Mouse (Mus musculus) Patski (cell line): ENCODE measurements around the gene Mfsd5. TPM values are rescaled to one million over a fixed set of nuclear protein-coding genes. Genes with fewer than 3 reads are reported as not detected.

ENCODE experiments used
- ATAC-seq: fragments of 100-300 bp; one replicate; pipeline ENCODE4 v1.8.0; 2021
- CTCF ChIA-PET: fragments of 350-600 bp; sonication (Branson Sonifier 250); formaldehyde crosslinking; loops from one replicate; lab custom pipeline; 2022; ENCODE audit warnings: inconsistent platforms; lab: Charles Lee
- POLR2A ChIA-PET: fragments of 350-600 bp; sonication (Branson Sonifier 250); formaldehyde crosslinking; loops from one replicate; lab custom pipeline; 2022; ENCODE audit warnings: antibody characterized with exemption, inconsistent platforms; lab: Charles Lee
- DNase-seq: peaks from one replicate; pipeline ENCODE4 v3.0.0-alpha.2; 2011; ENCODE audit warnings: low read depth, low spot score
- H3K27me3 ChIP-seq: fragments of 371-371 bp; one replicate; pipeline ENCODE4 v1.5.1; 2021
- CTCF ChIP-seq: fragments of 100-300 bp; IDR thresholded peaks from one replicate; pipeline ENCODE4 v1.5.1; 2021
- in situ Hi-C: fragments of 300-500 bp; cut with MboI; formaldehyde crosslinking; loops from 3 replicates; pipeline ENCODE4 v1.11.1; 2018; ENCODE audit warnings: low pct_unique_long_range_greater_than_20kb, mixed read lengths
- polyA plus RNA-seq: library from polyadenylated mRNA; unstranded; gene quantifications from one replicate; pipeline ENCODE4 v1.2.3, GENCODE M21; 2021

Gene Mfsd5
- polyA plus RNA-seq, 1 experiment from 2014 or later, result 47.4 TPM

DNA sequence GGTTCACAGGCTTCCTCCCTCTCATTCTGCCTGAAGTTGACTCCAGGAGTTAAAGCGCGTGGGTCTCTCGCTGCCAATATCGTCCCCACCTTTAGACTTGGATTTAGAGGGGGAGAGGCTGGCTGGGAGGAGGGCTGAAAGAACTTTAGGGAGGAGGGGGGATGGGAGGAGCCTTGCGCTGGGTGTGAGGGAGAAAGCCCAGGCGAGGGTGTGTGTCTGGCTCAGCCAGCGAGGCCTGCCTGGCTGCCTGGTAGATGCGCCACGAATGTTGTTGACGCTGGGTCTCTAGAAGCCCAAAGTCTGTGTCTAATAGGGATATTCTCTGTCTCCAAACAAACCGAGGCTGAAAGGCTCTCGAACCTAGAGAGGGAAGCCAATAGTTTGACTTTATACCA is 21.2 kb upstream of the Mfsd5 start:
- in situ Hi-C loops, result no loop called here
- CTCF ChIA-PET, result no interaction called here
- H3K27me3 ChIP-seq, result no peaks in the 10 kb centered on the region
- no peak for TF ChIP-seq CTCF
- no peak for DNase-seq
- POLR2A ChIA-PET, result interaction anchor here (0.6 to 1.1 kb wide), 5 partner anchors 11 to 1118 kb away, joined by 3 to 4 read pairs (median 3); partner anchors contain the start of gene Pfdn5
- no peak for ATAC-seq

DNA sequence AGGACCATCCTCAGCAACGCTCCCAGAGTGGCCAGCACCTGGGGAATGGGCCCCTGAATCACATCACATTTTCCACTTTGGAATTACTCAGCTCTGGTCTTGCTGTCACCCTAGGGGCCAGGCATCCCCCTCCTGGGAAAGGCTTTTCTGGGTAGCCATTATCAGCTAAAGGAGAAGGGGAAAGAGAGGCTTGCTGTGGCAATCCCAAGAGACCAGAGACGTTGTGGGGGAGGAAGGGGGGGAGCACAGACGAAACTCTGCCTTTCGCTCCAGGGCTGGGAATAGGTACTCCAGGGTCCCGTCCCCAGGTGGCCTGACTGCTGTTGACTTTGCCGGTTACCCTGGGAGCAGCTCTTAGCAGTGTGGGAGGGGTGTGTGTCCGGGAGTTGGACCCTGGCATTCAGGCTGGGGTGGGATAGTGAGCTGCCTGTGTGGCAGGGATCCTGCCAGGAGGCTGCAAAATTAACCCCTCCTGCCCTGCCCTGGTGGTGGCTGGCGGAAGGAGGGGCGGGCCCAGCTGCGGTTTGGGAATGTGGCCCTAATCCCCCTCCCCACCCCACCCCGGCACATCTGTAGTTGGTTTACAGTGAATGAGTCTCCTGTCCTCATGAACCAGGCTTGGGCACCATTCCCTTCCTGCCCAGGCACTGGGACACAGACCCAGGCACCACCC is 20.5 kb upstream of the Mfsd5 start:
- ChIA-PET CTCF (no interaction called here), POLR2A (interaction anchor here (0.6 to 1.3 kb wide), 6 partner anchors 11 to 1118 kb away, joined by 3 to 4 read pairs (median 3); partner anchors contain the start of genes Csad and Pfdn5)
- DNase-seq (no peak), ATAC-seq (no peak)
- TF ChIP-seq CTCF, result no peak
- in situ Hi-C loops, result no loop called here
- no peaks in the 10 kb centered on the region for H3K27me3 ChIP-seq

DNA sequence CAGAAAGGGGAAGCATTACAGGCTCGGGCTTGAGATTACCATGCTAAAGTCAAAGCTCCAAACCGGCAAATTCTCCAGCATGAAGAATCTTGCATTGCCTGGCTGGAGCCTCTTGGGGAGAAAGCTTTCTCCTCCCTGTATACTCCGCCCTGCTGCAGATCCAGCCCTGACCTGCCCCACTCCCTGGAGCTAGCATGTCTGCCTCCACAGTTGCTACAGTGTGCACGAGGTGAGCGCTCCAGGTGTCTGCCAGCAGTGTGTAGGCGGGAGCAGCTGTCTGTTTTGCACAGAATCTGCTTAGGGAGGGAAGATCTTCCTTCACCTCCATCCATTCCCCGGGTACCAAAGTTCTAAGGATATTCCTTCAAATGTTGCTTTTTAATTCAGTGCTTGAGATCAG is 16.7 kb upstream of the Mfsd5 start:
- no peak for TF ChIP-seq CTCF
- in situ Hi-C loops, result no loop called here
- ChIA-PET POLR2A (no interaction called here), CTCF (no interaction called here)
- DNase-seq, result no peak
- H3K27me3 ChIP-seq, result no peaks in the 10 kb centered on the region
- ATAC-seq, result no peak

DNA sequence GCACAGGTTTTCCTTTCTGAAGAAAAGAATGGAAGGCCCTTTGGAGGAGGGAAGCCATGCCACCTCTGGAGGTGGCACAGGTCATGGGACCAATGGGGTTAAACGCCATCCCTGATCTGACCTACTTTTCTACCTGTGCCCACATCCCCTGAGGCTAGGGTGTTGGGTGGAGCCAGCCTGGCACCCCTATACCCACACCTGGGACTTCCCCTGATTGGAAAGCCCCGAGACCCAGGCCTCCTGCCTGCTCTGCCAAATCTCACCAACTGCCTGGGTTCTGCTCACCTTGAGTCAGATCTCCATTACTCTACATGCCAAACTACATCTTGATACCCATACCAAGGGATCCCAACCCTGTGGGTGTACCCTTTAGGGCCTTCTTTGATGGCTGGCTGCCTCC is 16.2 kb upstream of the Mfsd5 start:
- in situ Hi-C loops, result no loop called here
- ChIA-PET CTCF (no interaction called here), POLR2A (no interaction called here)
- ATAC-seq (no peak), DNase-seq (no peak)
- no peaks in the 10 kb centered on the region for H3K27me3 ChIP-seq
- no peak for TF ChIP-seq CTCF

DNA sequence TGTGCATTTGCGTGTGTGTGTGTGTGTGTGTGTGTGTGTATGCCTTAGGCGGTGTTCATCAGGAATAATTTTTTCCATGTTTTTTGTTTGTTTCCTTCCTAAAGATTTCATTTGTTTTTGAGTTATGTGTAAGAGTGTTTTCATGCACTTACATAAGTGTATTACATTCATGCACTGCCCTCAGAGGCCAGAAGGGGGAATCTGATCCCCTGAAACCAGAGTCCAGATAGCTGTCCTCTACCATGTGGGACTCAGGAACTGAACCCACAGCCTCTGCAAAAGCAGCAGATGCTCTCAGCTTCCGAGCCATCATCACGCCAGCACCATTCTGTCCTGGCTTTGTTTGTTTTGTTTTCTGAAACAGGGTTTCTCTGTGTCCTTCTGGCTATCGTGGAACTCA is 13.7 kb upstream of the Mfsd5 start:
- ChIA-PET CTCF (no interaction called here), POLR2A (interaction anchor here (1.2 kb wide), 1 partner anchor 14 kb away, joined by 6 read pairs; the partner anchor contains the start of gene Mfsd5)
- TF ChIP-seq CTCF, result no peak
- H3K27me3 ChIP-seq, result no peaks in the 10 kb centered on the region
- in situ Hi-C loops, result no loop called here
- DNase-seq, result no peak
- ATAC-seq, result no peak

DNA sequence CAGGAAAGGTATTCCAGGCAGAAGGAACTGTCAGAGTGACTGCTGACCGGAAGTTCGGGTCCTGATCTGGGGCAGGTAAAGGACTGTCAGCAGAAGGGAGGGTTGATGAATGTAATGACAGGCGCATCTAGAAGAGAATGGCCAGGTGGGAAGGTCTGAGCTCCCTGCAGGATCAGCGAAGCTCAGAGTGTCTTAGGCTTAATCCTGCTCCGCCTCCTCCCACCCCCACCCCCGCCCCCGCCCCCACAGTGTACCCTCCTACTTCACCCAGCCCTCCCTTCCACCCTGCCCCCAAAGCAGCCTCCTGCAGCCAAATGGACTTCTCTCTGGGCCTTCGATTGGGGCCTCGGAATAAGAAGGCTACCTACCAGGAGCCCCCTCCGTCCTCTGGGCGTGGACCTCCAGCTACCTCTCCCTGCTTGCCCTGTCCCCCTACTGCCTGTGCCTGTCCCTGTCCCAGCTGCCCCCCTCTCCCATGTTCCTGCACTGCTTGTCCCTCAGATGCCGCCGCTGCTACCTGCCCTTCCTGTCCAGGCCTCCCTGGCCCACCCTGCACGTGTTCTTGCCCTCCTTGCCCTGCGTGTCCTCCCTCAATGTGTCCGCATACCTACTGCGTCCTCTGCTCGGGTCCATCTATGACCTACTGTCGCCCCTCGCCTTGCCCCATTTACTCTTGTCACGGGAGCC is 8.8 kb upstream of the Mfsd5 start, which contains the start of gene Gm9918:
TSS of gene Gm9918 (plus strand) at position 290 of the 687 bp plus-strand sequence.
- in situ Hi-C loops, result loop anchor here (5.0 kb wide), 1 partner anchor 33 kb away; no protein-coding TSS in a partner anchor
- TF ChIP-seq CTCF, result no peak
- ChIA-PET CTCF (no interaction called here), POLR2A (no interaction called here)
- H3K27me3 ChIP-seq, result no peaks in the 10 kb centered on the region
- no peak for ATAC-seq
- no peak for DNase-seq

DNA sequence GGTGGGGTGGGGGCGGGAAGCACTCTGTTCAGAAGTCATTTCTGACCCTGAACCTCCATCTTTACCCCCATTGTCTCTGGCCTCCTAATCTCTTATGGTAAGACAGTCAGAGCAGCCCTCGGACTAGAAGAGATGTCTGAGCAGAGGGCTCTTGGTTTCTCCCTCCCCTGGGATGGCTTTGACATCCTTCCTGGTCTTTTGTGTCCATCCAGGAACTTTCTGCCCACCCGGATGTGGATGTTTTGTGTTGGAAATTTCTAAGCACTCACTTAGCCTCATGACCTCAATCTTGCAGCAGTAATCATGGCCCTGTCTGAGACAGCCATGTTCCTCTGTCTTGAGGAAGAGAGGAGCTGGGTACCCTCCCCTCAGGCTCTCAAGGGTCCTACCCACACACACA is 7.8 kb upstream of the Mfsd5 start:
- POLR2A ChIA-PET, result interaction anchor here (0.6 kb wide), 1 partner anchor 23 kb away, joined by 3 read pairs; no protein-coding TSS in a partner anchor
- DNase-seq (no peak), ATAC-seq (no peak)
- CTCF ChIA-PET, result no interaction called here
- no peak for TF ChIP-seq CTCF
- no peaks in the 10 kb centered on the region for H3K27me3 ChIP-seq
- in situ Hi-C loops, result loop anchor here (5.0 kb wide), 1 partner anchor 34 kb away; no protein-coding TSS in a partner anchor

DNA sequence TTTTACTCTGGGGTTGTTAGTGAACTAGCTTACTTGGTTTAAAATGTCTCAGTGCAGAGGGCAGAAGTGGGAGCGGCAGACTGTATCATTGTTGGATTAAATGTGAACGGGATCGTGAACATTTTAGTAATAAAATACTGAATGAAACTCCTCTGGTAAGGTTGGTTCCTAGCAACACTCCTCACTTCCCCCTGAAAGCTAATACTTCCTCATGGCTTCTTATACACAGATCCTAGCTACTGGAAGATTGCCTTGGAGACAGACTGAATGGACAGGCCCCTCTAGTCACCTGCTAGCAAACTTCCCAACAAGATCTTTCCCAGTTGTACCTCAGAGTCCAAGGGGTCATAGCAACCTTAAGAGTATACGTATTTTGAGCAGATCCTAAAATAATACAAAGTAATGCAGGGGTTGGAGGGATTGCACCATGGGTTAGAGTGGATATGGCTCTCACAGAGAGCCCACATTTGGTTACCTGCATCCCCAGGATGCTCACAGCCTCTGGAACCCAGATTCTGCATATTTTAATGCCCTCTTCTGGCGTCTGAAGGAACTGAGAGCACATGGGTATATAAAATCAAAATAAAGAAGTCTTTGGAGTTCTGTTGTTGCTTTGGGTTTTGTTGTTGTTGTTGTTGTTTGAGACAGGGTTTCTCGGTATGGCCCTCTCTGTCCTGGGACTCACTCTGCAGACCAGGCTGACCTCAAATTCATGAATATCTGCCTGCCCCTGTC is 5.1 kb upstream of the Mfsd5 start:
- in situ Hi-C loops, result loop anchor here (5.0 kb wide), 1 partner anchor 37 kb away; no protein-coding TSS in a partner anchor
- TF ChIP-seq CTCF, result peak; percentile 62
- ChIA-PET POLR2A (no interaction called here), CTCF (interaction anchor here (1.2 kb wide), 1 partner anchor 34 kb away, joined by 4 read pairs; no protein-coding TSS in a partner anchor)
- H3K27me3 ChIP-seq, result no peaks in the 10 kb centered on the region
- DNase-seq (no peak), ATAC-seq (no peak)

DNA sequence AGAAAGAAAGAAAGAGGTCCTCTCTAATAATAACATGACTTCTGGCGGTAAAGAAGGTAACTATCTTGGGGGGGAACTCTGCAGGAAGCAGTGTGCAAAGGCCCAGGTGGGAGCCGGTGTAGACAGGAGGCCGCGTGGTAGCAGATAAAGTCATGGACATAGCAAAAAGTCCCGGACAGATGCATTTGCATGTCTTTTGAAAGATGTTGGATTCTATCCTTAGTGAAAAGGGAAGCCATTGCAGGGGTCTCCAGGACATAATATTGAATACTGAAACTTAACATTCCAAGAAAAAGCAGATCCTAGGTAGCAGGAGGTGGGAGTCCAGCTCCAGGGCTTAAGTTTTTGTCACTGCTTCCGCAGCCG is 545 bp upstream of the Mfsd5 start:
- CTCF ChIA-PET, result interaction anchor here (2.7 kb wide), 1 partner anchor 39 kb away, joined by 8 read pairs; no protein-coding TSS in a partner anchor
- in situ Hi-C loops, result no loop called here
- H3K27me3 ChIP-seq, result no peaks in the 10 kb centered on the region
- ATAC-seq (no peak), DNase-seq (no peak)
- POLR2A ChIA-PET, result interaction anchor here (0.8 to 1.6 kb wide), 4 partner anchors 21 to 40 kb away, joined by 3 to 4 read pairs (median 4); no protein-coding TSS in a partner anchor
- no peak for TF ChIP-seq CTCF
